Mouse (Mus musculus) heart, embryonic 13.5 days (tissue): Measurements from ENCODE around the gene Mast4. TPM values are rescaled to one million over a fixed set of nuclear protein-coding genes. Genes with fewer than 3 reads are reported as not detected.

Experiments
- ATAC-seq: fragments of 200-750 bp; cut with Nextera tagmentation; 2 replicates; pipeline ENCODE4 v1.8.0; 2017; ENCODE audit warnings: moderate TSS enrichment; ENCODE audit not compliant: insufficient number of reproducible peaks, low FRiP score, low TSS enrichment; ENCODE audit errors: extremely low read depth
- H3K27ac ChIP-seq: fragments of 300-500 bp; sonication (generic); replicated peaks from 2 replicates; pipeline ENCODE4 v1.5.1; 2015; ENCODE audit warnings: moderate library complexity, mild to moderate bottlenecking, inconsistent platforms
- H3K27me3 ChIP-seq: fragments of 300-500 bp; sonication (generic); replicated peaks from 2 replicates; pipeline ENCODE4 v1.6.1; 2015; ENCODE audit warnings: mild to moderate bottlenecking, inconsistent platforms
- H3K36me3 ChIP-seq: fragments of 300-500 bp; sonication (generic); 2 replicates; pipeline ENCODE4 v1.6.1; 2015; ENCODE audit warnings: mild to moderate bottlenecking, inconsistent platforms
- H3K4me1 ChIP-seq: fragments of 300-500 bp; sonication (generic); 2 replicates; pipeline ENCODE4 v1.6.1; 2015; ENCODE audit warnings: inconsistent platforms
- H3K4me2 ChIP-seq: fragments of 300-500 bp; sonication (generic); 2 replicates; pipeline ENCODE4 v1.6.1; 2015; ENCODE audit warnings: inconsistent platforms, mild to moderate bottlenecking, moderate library complexity
- H3K4me3 ChIP-seq: fragments of 300-500 bp; sonication (generic); 2 replicates; pipeline ENCODE4 v1.5.1; 2015; ENCODE audit warnings: moderate library complexity, mild to moderate bottlenecking, inconsistent platforms
- H3K9ac ChIP-seq: fragments of 300-500 bp; sonication (generic); 2 replicates; pipeline ENCODE4 v1.6.1; 2015; ENCODE audit warnings: inconsistent platforms, mild to moderate bottlenecking, moderate library complexity
- H3K9me3 ChIP-seq: fragments of 300-500 bp; sonication (generic); 2 replicates; pipeline ENCODE4 v1.6.1; 2016; ENCODE audit warnings: inconsistent platforms
- WGBS: fragments of 180-500 bp; shearing (Covaris S2); methylation state at CpG from one replicate; pipeline ENCODE4 v1.1.7; 2015; ENCODE audit warnings: mixed read lengths; 5-methylcytosine and 5-hydroxymethylcytosine counted together
- polyA plus RNA-seq: library from polyadenylated mRNA; unstranded; fragments of >200 nt; fragmentation: Nextera tagmentation; extraction: Ambion mirVana; gene quantifications from 2 replicates; pipeline ENCODE4 v1.2.1, GENCODE M21; 2015

The Mast4 gene
- polyA plus RNA-seq, 1 experiment from 2014 or later = 36.8 TPM

GRCm38 (mm10) chr13:102758021-102758420 lies 576.3 kb downstream of the Mast4 start:
- Histone ChIP-seq H3K36me3 (peaks cover 93% of the 10 kb centered on the region), H3K27ac (no peak overlapping the region), H3K9me3 (no peaks in the 10 kb centered on the region), H3K9ac (no peak overlapping the region), H3K27me3 (no peaks in the 10 kb centered on the region), H3K4me2 (no peak overlapping the region), H3K4me1 (peaks cover 12% of the 10 kb centered on the region), H3K4me3 (no peak overlapping the region)
- 86% methylated on average over 6 of the region's 6 CpGs for WGBS
- ATAC-seq = no peak

GRCm38 (mm10) chr13:102756071-102756470 lies 578.2 kb downstream of the Mast4 start:
- Histone ChIP-seq H3K4me2 (no peak overlapping the region), H3K9me3 (no peaks in the 10 kb centered on the region), H3K4me3 (no peak overlapping the region), H3K4me1 (peaks cover 12% of the 10 kb centered on the region), H3K27me3 (no peaks in the 10 kb centered on the region), H3K27ac (no peak overlapping the region), H3K36me3 (peaks cover 95% of the 10 kb centered on the region), H3K9ac (no peak overlapping the region)
- WGBS = 84% methylated on average over 8 of the region's 8 CpGs
- ATAC-seq = no peak

DNA sequence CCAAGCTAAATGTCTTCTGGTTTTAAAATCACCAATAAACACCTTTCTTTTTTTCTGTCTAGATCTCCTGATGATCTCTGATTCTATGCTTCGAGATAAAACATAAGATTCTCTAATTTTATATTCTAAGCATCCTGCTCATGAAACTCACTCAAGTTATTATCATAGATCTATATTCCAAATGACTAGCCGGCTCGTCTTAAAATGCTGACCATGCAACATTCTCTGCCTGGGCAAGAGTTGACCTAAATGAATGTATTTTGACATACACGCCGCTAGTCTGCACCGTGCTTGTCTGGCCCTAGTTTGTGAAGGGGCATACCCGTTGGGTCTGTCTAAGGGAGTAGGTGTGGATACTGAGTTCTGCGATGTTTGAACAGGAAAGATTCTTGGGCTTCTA lies 579.2 kb downstream of the Mast4 start:
- ATAC-seq = no peak
- H3K36me3 ChIP-seq = peaks cover 95% of the 10 kb centered on the region

DNA sequence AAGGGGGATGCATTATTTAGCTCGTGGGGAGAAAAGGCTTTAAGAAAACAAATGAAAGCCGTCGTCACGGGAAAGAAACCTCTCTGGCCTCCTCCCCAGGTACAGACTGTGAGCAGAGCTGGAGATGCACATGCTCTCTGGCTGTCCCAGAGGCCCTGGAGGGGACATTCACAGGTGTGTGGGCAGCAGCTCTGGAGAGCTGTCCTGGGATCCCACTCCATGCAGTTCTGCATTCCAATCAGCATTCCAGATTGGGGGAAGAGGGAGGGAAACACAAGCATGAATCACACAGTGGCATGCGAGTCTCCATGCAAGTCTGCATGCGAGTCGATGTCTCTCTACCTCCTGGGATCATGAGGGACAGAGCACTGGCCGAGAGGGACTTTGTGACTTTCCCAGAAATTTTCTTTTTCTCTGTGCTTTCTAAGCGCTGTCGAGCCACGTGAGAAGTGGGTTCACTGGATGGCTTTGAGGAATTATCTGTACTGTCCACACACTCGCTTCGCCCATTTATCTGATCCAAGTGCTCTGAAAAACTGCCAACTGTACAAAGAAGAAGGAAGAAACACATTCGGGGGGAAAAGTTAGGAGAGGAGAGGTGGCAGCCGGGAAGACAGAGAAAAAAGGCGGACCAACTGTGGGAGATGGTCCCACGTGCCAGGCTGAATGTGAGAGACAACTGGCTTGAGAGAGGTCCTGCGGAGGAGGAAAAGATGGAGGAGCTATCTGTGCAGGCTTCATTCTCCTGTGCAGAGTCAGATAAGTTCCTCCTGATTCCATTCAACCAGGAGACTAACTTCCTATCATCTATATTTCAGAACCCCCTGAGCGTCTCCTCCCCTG lies 580.4 kb downstream of the Mast4 start:
- peaks cover 12% of the 10 kb centered on the region for H3K4me1 ChIP-seq
- H3K4me2 ChIP-seq = no peak overlapping the region
- H3K4me3 ChIP-seq = no peak overlapping the region
- WGBS = 61% methylated on average over 19 of the region's 19 CpGs
- no peak overlapping the region for H3K9ac ChIP-seq
- no peaks in the 10 kb centered on the region for H3K9me3 ChIP-seq
- H3K36me3 ChIP-seq = peaks cover 95% of the 10 kb centered on the region
- H3K27ac ChIP-seq = no peak overlapping the region
- ATAC-seq = no peak
- H3K27me3 ChIP-seq = no peaks in the 10 kb centered on the region

More for the DNA sequence above, 579.2 kb downstream of the Mast4 start:
- 91% methylated on average over 8 of the region's 8 CpGs for WGBS
- no peaks in the 10 kb centered on the region for H3K9me3 ChIP-seq
- no peak overlapping the region for H3K9ac ChIP-seq
- H3K27me3 ChIP-seq = no peaks in the 10 kb centered on the region
- H3K4me1 ChIP-seq = peaks cover 12% of the 10 kb centered on the region
- H3K27ac ChIP-seq = no peak overlapping the region
- H3K4me3 ChIP-seq = no peak overlapping the region
- no peak overlapping the region for H3K4me2 ChIP-seq

- Histone ChIP-seq H3K27ac (no peak overlapping the region), H3K4me2 (no peak overlapping the region), H3K9me3 (no peaks in the 10 kb centered on the region), H3K4me3 (no peak overlapping the region), H3K36me3 (peaks cover 90% of the 10 kb centered on the region), H3K27me3 (no peaks in the 10 kb centered on the region), H3K4me1 (peaks cover 12% of the 10 kb centered on the region), H3K9ac (no peak overlapping the region)
- 86% methylated on average over 10 of the region's 10 CpGs for WGBS
- ATAC-seq = no peak
Observed at GRCm38 (mm10) chr13:102749891-102750290, 584.4 kb downstream of the Mast4 start.

- Histone ChIP-seq H3K4me3 (no peak overlapping the region), H3K4me2 (no peak overlapping the region), H3K27ac (no peak overlapping the region), H3K9ac (no peak overlapping the region), H3K9me3 (no peaks in the 10 kb centered on the region), H3K36me3 (peaks cover 87% of the 10 kb centered on the region), H3K27me3 (no peaks in the 10 kb centered on the region), H3K4me1 (peaks cover 7% of the 10 kb centered on the region)
- WGBS = 71% methylated on average over 6 of the region's 6 CpGs
- ATAC-seq = no peak
Observed at GRCm38 (mm10) chr13:102749194-102749593, 585.1 kb downstream of the Mast4 start.

DNA sequence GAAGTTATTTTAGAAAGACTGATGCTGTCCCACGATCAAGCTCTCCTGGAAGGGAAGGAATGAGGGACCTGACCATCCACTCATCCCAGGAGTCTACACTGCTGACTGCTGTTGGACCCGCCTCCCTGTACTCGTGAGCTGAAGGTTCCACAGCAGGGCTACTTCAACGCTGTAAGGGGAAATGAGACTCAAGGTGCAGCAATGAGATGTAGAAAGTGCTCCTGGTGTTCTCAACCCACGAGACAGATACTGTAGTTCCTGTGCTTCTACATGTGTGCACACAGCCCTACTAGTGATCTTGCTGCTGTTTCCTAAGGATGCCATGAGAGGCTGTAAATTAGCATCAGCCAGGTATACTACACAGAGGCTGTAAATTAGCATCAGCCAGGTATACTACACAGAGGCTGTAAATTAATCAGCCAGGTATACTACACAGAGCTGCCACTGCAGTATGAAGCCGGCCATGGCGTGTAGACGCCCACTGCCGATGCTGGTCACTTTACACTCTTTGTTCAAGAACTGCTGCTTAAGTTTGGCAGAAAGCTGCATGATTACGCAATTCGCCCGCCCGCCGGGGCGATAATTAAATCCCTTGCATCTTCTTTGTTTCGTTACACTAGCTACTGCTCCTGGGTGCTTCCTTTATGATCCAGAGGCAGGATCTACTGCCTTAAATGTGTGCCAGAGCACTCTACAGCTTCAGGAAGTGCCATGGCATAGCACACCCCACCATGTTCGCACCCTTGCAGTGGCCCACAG lies 587.3 kb downstream of the Mast4 start:
- Histone ChIP-seq H3K4me3 (no peak overlapping the region), H3K9me3 (no peaks in the 10 kb centered on the region), H3K36me3 (peaks cover 86% of the 10 kb centered on the region), H3K27me3 (no peaks in the 10 kb centered on the region), H3K9ac (no peak overlapping the region), H3K4me1 (no peaks in the 10 kb centered on the region), H3K27ac (no peak overlapping the region), H3K4me2 (no peak overlapping the region)
- 84% methylated on average over 17 of the region's 17 CpGs for WGBS
- ATAC-seq = no peak

- H3K9ac ChIP-seq = no peak overlapping the region
- H3K27ac ChIP-seq = no peak overlapping the region
- no peaks in the 10 kb centered on the region for H3K27me3 ChIP-seq
- peaks cover 87% of the 10 kb centered on the region for H3K36me3 ChIP-seq
- 78% methylated on average over 9 of the region's 9 CpGs for WGBS
- H3K4me1 ChIP-seq = no peaks in the 10 kb centered on the region
- H3K4me2 ChIP-seq = no peak overlapping the region
- no peak overlapping the region for H3K4me3 ChIP-seq
- no peaks in the 10 kb centered on the region for H3K9me3 ChIP-seq
- ATAC-seq = no peak
Observed at GRCm38 (mm10) chr13:102745626-102746342, 588.5 kb downstream of the Mast4 start.

DNA sequence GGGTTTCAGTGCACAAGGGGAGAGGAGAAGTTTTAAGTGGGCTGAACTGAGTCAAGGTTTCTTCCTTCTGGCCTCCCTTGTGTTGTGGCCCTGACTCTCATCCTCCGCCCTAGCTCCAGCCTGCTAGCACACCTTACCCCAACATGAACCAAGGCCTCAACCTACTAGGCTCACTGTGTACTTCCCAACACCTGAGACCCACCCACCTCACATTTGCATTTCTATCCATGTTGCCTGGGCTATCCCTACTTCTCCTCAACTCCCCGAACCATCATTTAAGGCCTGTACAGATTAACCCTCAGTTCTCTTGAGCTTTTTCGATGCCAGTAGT lies 589.1 kb downstream of the Mast4 start:
- Histone ChIP-seq H3K36me3 (peaks cover 87% of the 10 kb centered on the region), H3K27ac (no peak overlapping the region), H3K27me3 (no peaks in the 10 kb centered on the region), H3K4me3 (no peak overlapping the region), H3K4me1 (no peaks in the 10 kb centered on the region), H3K9ac (no peak overlapping the region), H3K4me2 (no peak overlapping the region), H3K9me3 (no peaks in the 10 kb centered on the region)
- 92% methylated on average over 3 of the region's 3 CpGs for WGBS
- no peak for ATAC-seq

GRCm38 (mm10) chr13:102744481-102745269 lies 589.6 kb downstream of the Mast4 start:
- Histone ChIP-seq H3K27me3 (no peaks in the 10 kb centered on the region), H3K9me3 (no peaks in the 10 kb centered on the region), H3K4me1 (no peaks in the 10 kb centered on the region), H3K4me3 (no peak overlapping the region), H3K4me2 (no peak overlapping the region), H3K36me3 (peaks cover 87% of the 10 kb centered on the region), H3K27ac (no peak overlapping the region), H3K9ac (no peak overlapping the region)
- ATAC-seq = no peak
- WGBS = 61% methylated on average over 9 of the region's 9 CpGs
